Mouse (Mus musculus) forebrain, embryonic 12.5 days (tissue): ENCODE measurements around the gene Pogk. TPM values are rescaled to one million over a fixed set of nuclear protein-coding genes. Genes with fewer than 3 reads are reported as not detected.

ENCODE experiments used
- ATAC-seq: fragments of 200-750 bp; cut with Nextera tagmentation; 2 replicates; pipeline ENCODE4 v1.8.0; 2017; ENCODE audit warnings: moderate TSS enrichment; ENCODE audit not compliant: low FRiP score
- H3K27ac ChIP-seq: fragments of 300-500 bp; sonication (generic); 2 replicates; pipeline ENCODE4 v1.5.1; 2016; ENCODE audit warnings: mild to moderate bottlenecking
- H3K27me3 ChIP-seq: fragments of 300-500 bp; sonication (generic); 2 replicates; pipeline ENCODE4 v1.6.1; 2016; ENCODE audit warnings: mild to moderate bottlenecking
- H3K36me3 ChIP-seq: fragments of 300-500 bp; sonication (generic); replicated peaks from 2 replicates; pipeline ENCODE4 v1.6.1; 2016; ENCODE audit warnings: mild to moderate bottlenecking
- H3K4me1 ChIP-seq: fragments of 300-500 bp; sonication (generic); 2 replicates; pipeline ENCODE4 v1.6.1; 2016
- H3K4me2 ChIP-seq: fragments of 300-500 bp; sonication (generic); 2 replicates; pipeline ENCODE4 v1.6.1; 2016; ENCODE audit warnings: mild to moderate bottlenecking, moderate library complexity
- H3K4me3 ChIP-seq: fragments of 300-500 bp; sonication (generic); replicated peaks from 2 replicates; pipeline ENCODE4 v1.5.1; 2016; ENCODE audit warnings: mild to moderate bottlenecking
- H3K9ac ChIP-seq: fragments of 300-500 bp; sonication (generic); 2 replicates; pipeline ENCODE4 v1.6.1; 2016; ENCODE audit warnings: mild to moderate bottlenecking
- H3K9me3 ChIP-seq: fragments of 300-500 bp; sonication (generic); 2 replicates; pipeline ENCODE4 v1.6.1; 2016
- WGBS: fragments of 180-500 bp; shearing (Covaris S2); methylation state at CpG from one replicate; pipeline ENCODE4 v1.1.7; 2016; 5-methylcytosine and 5-hydroxymethylcytosine counted together
- polyA plus RNA-seq: library from polyadenylated mRNA; unstranded; fragments of >200 nt; fragmentation: Nextera tagmentation; extraction: Ambion mirVana; gene quantifications from 2 replicates; pipeline ENCODE4 v1.2.1, GENCODE M21; 2016

The Pogk gene
- polyA plus RNA-seq, 1 experiment from 2014 or later: 51.7 TPM

GRCm38 (mm10) chr1:166378431-166379012 is 31.1 kb downstream of the Pogk start:
- H3K4me1 ChIP-seq: peaks cover 21% of the 10 kb centered on the region
- ATAC-seq: no peak
- 6% methylated on average over 21 of the region's 21 CpGs for WGBS

GRCm38 (mm10) chr1:166377171-166377570 is 32.5 kb downstream of the Pogk start:
- WGBS: 76% methylated on average over 6 of the region's 6 CpGs
- no peak overlapping the region for H3K9ac ChIP-seq

More at GRCm38 (mm10) chr1:166378431-166379012, 31.1 kb downstream of the Pogk start:
- no peaks in the 10 kb centered on the region for H3K27me3 ChIP-seq
- peaks cover 14% of the 10 kb centered on the region for H3K36me3 ChIP-seq
- H3K4me3 ChIP-seq: peak overlapping the region; percentile 98
- peak overlapping the region; percentile 67 for H3K4me2 ChIP-seq
- peak overlapping the region; percentile 98 for H3K9ac ChIP-seq
- peak overlapping the region; percentile 89; the same call in 1 of the 2 replicates for H3K27ac ChIP-seq
- no peaks in the 10 kb centered on the region for H3K9me3 ChIP-seq

GRCm38 (mm10) chr1:166363122-166363521 is 46.5 kb downstream of the Pogk start:
- Histone ChIP-seq H3K36me3 (no peaks in the 10 kb centered on the region), H3K4me3 (no peak overlapping the region), H3K4me1 (peaks cover 2% of the 10 kb centered on the region; the same call in 1 of the 2 replicates), H3K27ac (no peak overlapping the region), H3K27me3 (no peaks in the 10 kb centered on the region), H3K4me2 (no peak overlapping the region), H3K9ac (no peak overlapping the region), H3K9me3 (no peaks in the 10 kb centered on the region)
- no peak for ATAC-seq

More at GRCm38 (mm10) chr1:166377171-166377570, 32.5 kb downstream of the Pogk start:
- H3K4me2 ChIP-seq: no peak overlapping the region
- ATAC-seq: no peak
- H3K27me3 ChIP-seq: no peaks in the 10 kb centered on the region
- H3K4me3 ChIP-seq: no peak overlapping the region
- H3K4me1 ChIP-seq: peaks cover 21% of the 10 kb centered on the region
- 0 out of 2 replicates have a peak, but pooled peaks cover 2% of the 10 kb centered on the region for H3K36me3 ChIP-seq
- no peaks in the 10 kb centered on the region for H3K9me3 ChIP-seq
- H3K27ac ChIP-seq: no peak overlapping the region

DNA sequence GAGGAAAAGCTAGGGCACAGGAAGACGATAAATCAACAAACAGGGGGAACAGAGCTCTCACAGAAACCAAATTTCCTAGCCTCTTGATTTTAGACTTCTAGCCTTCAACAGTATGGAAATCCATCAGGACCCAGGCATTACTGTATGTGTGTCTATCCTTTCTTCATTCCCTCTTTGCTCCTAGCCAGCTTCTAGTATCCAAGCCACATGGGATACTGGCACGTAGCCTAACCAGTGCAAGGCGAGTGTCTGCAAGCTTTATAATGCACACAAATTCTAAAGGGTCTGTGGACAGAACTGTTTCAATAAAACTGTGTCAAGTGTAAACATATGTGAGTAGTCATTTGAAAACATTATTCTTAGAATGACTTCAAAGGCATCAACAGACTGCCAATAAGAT is 47.0 kb downstream of the Pogk start:
- Histone ChIP-seq H3K27ac (no peak overlapping the region), H3K36me3 (no peaks in the 10 kb centered on the region), H3K4me2 (no peak overlapping the region), H3K9me3 (no peaks in the 10 kb centered on the region), H3K27me3 (no peaks in the 10 kb centered on the region), H3K4me1 (peaks cover 2% of the 10 kb centered on the region; the same call in 1 of the 2 replicates), H3K4me3 (no peak overlapping the region), H3K9ac (no peak overlapping the region)
- ATAC-seq: no peak
- WGBS: 88% methylated on average over 3 of the region's 3 CpGs

GRCm38 (mm10) chr1:166361842-166362241 is 47.8 kb downstream of the Pogk start:
- Histone ChIP-seq H3K9ac (no peak overlapping the region), H3K36me3 (no peaks in the 10 kb centered on the region), H3K4me1 (peaks cover 2% of the 10 kb centered on the region; the same call in 1 of the 2 replicates), H3K27me3 (no peaks in the 10 kb centered on the region), H3K4me2 (no peak overlapping the region), H3K27ac (no peak overlapping the region), H3K9me3 (no peaks in the 10 kb centered on the region), H3K4me3 (no peak overlapping the region)
- WGBS: 75% methylated on average over 3 of the region's 3 CpGs
- no peak for ATAC-seq

DNA sequence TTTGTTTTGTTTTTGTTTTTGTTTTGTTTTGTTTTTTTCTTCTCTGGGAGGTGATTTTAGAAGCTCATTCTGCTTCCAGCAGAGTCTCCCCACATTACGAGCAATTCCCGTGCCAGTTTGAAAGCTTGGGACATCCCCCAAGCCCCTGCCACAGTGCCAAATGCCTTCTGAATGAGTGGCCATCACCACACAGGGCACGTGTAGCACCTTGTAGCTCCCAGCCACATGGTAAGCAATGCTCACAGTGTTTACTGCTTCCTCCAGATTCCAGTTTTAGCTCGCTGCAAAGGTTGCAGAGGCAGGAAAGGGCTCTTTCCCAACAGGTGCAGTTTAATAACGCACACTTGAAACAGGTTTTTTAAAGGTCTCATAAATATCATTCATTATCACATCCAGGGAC is 48.8 kb downstream of the Pogk start:
- WGBS: 84% methylated on average over 5 of the region's 5 CpGs
- no peak overlapping the region for H3K27ac ChIP-seq

DNA sequence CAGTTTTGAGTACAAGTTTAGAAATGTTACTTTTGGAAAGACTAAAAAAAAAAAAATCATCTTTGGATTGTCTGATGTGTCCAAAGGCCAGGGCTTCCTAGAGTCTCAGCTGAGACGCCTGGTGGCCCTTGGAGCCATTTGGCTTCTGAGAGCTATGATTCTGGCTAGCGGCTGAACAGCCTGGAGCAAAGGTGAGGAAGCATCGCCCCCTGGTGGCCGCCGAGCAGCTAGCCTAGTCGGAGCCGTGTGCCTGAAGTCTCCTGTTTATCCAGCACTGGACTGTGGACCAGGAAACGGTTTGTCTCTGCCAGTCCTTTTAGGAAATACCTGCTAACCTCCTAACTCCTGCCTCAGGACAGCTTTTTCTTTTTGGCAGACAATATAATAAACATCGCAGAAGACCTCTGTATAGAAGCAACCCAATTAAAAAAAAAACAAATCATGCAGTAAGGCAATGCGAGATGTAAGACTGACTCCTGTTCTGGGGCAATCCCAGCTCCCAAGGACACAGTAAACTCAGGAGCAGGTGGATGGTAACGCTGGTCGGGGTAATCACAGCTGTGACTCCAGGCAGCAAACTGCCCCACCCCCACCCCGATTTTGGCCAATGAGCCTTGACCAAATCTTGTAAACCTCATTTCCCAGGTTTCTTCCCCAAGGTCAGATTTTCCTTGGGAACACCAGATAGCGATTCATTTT is 49.4 kb downstream of the Pogk start:
- ATAC-seq: peak; percentile 92
- Histone ChIP-seq H3K4me1 (peaks cover 2% of the 10 kb centered on the region; the same call in 1 of the 2 replicates), H3K4me2 (no peak overlapping the region), H3K4me3 (no peak overlapping the region), H3K9ac (no peak overlapping the region), H3K9me3 (no peaks in the 10 kb centered on the region), H3K36me3 (no peaks in the 10 kb centered on the region), H3K27me3 (no peaks in the 10 kb centered on the region), H3K27ac (no peak overlapping the region)
- WGBS: 26% methylated on average over 14 of the region's 14 CpGs

More for the DNA sequence above, 48.8 kb downstream of the Pogk start:
- no peaks in the 10 kb centered on the region for H3K27me3 ChIP-seq
- H3K4me3 ChIP-seq: no peak overlapping the region
- H3K9ac ChIP-seq: no peak overlapping the region
- ATAC-seq: no peak
- H3K9me3 ChIP-seq: no peaks in the 10 kb centered on the region
- no peaks in the 10 kb centered on the region for H3K36me3 ChIP-seq
- peaks cover 2% of the 10 kb centered on the region; the same call in 1 of the 2 replicates for H3K4me1 ChIP-seq
- H3K4me2 ChIP-seq: no peak overlapping the region

DNA sequence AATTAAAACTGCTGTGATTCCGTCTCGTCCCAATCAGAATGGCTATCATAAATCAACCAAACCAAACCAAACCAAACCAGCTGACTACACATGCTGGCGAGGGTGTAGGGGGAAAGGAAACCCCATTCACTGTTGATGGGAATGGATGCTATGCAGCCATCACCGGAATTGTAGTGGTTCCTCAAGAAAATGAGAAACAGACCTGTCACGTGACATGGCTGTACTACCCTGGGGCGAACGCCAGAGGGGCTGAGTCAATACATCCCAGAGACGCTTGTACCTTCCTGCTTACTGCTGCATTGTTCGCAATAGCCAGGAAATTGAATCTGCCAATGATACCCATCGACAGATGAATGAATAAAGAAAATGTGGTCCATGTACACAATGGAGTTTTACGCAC is 59.9 kb downstream of the Pogk start:
- Histone ChIP-seq H3K4me1 (0 out of 2 replicates have a peak, but pooled peaks cover under 1% of the 10 kb centered on the region), H3K9me3 (no peaks in the 10 kb centered on the region), H3K36me3 (no peaks in the 10 kb centered on the region), H3K4me3 (no peak overlapping the region), H3K9ac (no peak overlapping the region), H3K27me3 (no peaks in the 10 kb centered on the region), H3K4me2 (no peak overlapping the region), H3K27ac (no peak overlapping the region)
- ATAC-seq: no peak
- WGBS: 87% methylated on average over 11 of the region's 11 CpGs

- Histone ChIP-seq H3K4me3 (no peak overlapping the region), H3K4me2 (no peak overlapping the region), H3K4me1 (peaks cover 5% of the 10 kb centered on the region), H3K27ac (no peak overlapping the region), H3K27me3 (no peaks in the 10 kb centered on the region), H3K36me3 (no peaks in the 10 kb centered on the region), H3K9ac (no peak overlapping the region), H3K9me3 (no peaks in the 10 kb centered on the region)
- 82% methylated on average over 3 of the region's 3 CpGs for WGBS
- ATAC-seq: no peak
These were observed 60.3 kb downstream of the Pogk start for GRCm38 (mm10) chr1:166349341-166349740.

GRCm38 (mm10) chr1:166346906-166347305 is 62.8 kb downstream of the Pogk start:
- ATAC-seq: no peak
- Histone ChIP-seq H3K4me3 (no peak overlapping the region), H3K4me1 (peaks cover 7% of the 10 kb centered on the region), H3K36me3 (no peaks in the 10 kb centered on the region), H3K9ac (no peak overlapping the region), H3K27ac (no peak overlapping the region), H3K4me2 (no peak overlapping the region), H3K9me3 (no peaks in the 10 kb centered on the region), H3K27me3 (no peaks in the 10 kb centered on the region)
- 92% methylated on average over 3 of the region's 3 CpGs for WGBS

DNA sequence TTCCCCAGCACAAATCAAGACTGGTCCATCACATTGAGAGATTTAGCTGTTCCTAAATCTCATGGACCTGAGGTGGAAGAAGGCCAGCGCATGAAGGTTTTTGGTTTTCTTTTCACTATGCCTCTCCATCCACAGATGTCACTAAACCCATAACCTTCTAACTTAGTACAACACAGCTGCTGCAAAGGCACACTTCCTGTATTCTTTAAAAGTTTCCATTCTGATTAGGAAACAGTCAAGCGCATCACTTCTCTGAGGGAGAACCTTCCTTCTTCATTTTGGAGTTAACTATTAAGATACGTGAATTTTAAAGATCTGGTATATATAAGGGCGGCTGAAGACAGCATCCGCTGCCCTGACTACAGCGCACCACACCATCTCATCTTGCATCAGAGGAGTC is 64.1 kb downstream of the Pogk start:
- peaks cover 7% of the 10 kb centered on the region for H3K4me1 ChIP-seq

GRCm38 (mm10) chr1:166344300-166345077 is 65.2 kb downstream of the Pogk start:
- ATAC-seq: peak; percentile 81; the same call in 1 of the 2 replicates
- peaks cover 7% of the 10 kb centered on the region for H3K4me1 ChIP-seq
- WGBS: 46% methylated on average over 8 of the region's 8 CpGs

More for the DNA sequence above, 64.1 kb downstream of the Pogk start:
- Histone ChIP-seq H3K9ac (no peak overlapping the region), H3K36me3 (no peaks in the 10 kb centered on the region), H3K27me3 (no peaks in the 10 kb centered on the region), H3K9me3 (no peaks in the 10 kb centered on the region), H3K27ac (no peak overlapping the region), H3K4me2 (no peak overlapping the region), H3K4me3 (no peak overlapping the region)
- WGBS: 96% methylated on average over 6 of the region's 6 CpGs
- no peak for ATAC-seq

More at GRCm38 (mm10) chr1:166344300-166345077, 65.2 kb downstream of the Pogk start:
- Histone ChIP-seq H3K4me3 (no peak overlapping the region), H3K9me3 (no peaks in the 10 kb centered on the region), H3K27me3 (no peaks in the 10 kb centered on the region), H3K27ac (no peak overlapping the region), H3K9ac (no peak overlapping the region), H3K36me3 (no peaks in the 10 kb centered on the region), H3K4me2 (no peak overlapping the region)
